Mouse (Mus musculus): ENCODE results near the gene Slc25a39.
"Not testable (repeated sequence)": the region's sequence is repeated elsewhere in the genome, so short reads cannot be mapped to it uniquely, and the experiment has no call there.

Slc25a39 gene

DNA sequence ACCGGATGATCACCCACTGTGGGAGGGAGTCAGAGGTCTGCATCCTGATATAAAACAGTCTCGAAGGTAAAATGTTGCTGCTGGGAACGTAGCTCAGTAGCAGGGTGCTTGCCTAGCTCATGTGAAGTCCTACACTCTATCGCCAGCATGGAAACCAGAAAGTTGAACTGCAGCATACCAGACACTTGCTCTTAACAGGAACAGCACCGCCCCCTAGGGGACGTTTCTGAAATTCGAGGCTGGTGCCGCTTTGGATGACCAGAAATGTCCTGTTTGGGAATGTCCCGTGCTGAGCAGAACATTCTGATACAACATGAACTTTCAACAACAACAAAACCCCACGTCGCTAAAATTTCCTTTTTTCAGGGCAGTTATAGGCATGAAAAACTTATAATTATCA, 4.0 kb upstream of the Slc25a39 start:
- peak; percentile 88 for DNase-seq (ENCODE audit: inconsistent ontology term)

- DNase-seq (ENCODE audit: inconsistent ontology term), result no peak
Measured at GRCm38 (mm10) chr11:102411061-102411460, 3.3 kb upstream of the Slc25a39 start.

DNA sequence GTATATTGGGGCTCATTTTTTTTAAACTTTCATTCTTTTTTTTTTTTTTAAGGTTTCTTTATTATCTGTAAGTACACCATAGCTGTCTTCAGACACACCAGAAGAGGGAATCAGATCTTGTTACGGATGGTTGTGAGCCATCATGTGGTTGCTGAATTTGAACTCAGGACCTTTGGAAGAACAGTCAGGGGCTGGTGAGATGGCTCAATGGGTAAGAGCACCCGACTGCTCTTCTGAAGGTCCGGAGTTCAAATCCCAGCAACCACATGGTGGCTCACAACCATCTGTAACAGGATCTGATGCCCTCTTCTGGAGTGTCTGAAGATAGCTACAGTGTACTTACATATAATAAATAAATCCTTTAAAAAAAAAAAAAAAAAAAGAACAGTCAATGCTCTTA, 2.6 kb upstream of the Slc25a39 start:
- not testable (repeated sequence) for DNase-seq (ENCODE audit: inconsistent ontology term)

- DNase-seq (ENCODE audit: inconsistent ontology term), result no peak
Measured at GRCm38 (mm10) chr11:102409795-102410330, 2.1 kb upstream of the Slc25a39 start.

DNA sequence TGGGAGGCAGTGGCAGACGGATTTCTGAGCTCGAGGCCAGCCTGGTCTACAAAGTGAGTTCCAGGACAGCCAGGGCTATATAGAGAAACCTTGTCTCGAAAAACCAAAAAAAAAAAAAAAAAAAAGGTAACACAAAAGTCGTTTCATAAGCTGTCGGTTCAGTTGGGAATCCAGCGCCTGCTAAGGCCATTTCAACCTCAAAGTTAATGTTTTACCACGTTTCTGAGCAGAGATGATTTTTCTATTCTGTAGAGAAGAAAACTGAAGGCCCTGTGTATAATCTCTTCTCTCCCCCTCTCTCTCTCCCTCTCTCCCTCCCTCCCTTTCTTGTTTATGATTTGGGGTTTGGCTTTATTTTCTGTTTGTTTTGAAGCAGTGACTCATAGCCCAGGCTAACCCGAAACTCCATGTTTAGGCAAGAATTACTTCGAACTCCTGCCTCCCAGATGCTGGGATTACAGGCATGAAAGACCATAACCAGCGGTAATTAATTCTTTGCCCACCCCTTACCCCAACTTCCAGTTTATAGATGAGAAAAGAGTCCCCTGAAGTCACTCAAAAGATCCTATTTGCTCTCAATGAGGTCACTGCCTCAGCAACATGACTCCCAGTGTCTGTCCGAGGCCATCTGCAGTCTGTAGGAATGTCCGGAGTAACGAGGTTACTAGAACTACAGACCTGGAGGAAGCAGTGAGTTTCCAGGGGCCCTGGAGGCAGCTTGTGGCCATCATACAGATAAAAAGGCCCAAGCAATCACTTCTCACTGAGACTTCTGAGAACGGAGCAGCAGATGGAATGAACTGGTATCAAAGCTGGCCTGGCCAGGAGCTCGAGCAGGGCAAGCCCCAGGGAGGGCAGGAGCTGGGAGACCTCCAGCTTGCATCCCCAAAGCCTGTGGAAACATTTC, 1.4 kb upstream of the Slc25a39 start:
- DNase-seq (ENCODE audit: inconsistent ontology term), result no peak

DNA sequence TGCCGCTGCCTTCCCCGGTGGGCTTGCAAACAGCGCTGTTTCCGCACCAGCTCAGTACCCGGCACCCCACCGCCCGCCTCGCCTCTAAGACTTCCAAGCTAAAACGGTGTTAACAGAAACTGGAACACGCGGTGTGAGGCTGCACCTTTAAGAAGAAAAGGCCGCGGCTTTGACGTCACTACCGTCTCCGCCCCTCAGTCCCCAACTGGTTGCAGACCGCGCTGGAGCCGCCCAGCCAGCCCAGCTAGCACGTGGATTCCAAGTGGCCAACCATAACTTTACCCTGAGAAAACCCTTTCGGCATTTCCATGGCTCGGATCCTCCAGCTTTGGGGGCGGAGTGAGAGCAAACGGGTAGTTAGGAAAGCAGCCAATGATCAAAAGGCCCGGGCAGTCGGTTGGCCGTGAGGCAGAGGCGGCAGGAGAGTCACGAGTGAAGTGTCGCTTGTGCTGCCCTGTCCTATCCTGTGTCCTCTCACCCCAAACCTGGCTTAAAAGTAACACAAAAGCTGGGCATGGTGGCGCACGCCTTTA, 664 bp upstream of the Slc25a39 start:
- DNase-seq (ENCODE audit: inconsistent ontology term), result peak; percentile 99

DNA sequence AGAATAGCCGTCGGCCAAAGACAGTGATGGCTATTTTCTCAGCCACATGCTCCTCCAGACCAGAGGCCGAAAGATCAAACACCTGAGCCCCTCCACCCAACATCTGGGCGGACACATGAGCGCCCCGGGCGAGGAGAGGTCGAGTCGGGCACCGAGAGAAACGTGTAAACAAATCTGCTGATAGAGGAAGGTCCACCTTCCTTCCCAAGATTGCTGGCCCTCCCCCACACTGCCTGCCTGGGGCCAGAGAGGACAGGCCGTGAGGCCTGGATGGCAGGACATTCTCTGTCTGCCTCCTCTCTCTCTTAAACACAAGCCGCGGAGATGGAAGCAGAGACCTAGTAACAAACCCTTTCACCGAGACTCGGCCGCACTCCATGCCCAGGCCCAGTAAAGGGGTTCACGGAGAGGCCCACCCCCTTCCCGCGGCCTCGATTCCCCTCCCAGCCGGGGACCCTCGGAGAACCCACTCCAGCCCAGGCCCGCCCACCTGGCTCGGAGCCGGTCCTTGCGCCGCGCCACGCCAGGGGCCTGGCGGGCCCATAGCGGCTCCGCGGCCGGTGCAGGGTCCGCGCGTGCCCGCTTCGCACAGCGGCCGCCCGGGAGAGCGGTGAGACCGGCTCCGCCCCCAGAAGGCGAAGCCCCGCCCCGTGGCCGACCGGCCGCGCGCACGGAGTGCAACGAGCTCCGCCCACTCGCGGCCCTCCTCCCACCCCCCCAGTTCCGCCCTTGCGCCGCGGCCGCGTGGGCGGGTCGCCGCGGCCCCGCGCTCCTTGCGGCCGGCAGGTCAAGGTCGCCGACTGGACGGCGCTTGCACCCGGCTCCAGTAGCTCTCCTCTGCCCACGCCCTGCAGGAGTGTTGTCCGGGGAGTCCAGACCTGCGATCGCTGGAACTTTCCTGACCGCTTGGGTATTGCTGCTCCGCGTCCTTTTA, 579 bp downstream of the Slc25a39 start:
- peak; percentile 96 for DNase-seq (ENCODE audit: inconsistent ontology term)

GRCm38 (mm10) chr11:102406401-102406800, 1.3 kb downstream of the Slc25a39 start:
- no peak for DNase-seq (ENCODE audit: inconsistent ontology term)

GRCm38 (mm10) chr11:102405544-102406285, 2.0 kb downstream of the Slc25a39 start:
- DNase-seq (ENCODE audit: inconsistent ontology term), result no peak

- no peak for DNase-seq (ENCODE audit: inconsistent ontology term)
Measured at GRCm38 (mm10) chr11:102404161-102405010, 3.4 kb downstream of the Slc25a39 start.

DNA sequence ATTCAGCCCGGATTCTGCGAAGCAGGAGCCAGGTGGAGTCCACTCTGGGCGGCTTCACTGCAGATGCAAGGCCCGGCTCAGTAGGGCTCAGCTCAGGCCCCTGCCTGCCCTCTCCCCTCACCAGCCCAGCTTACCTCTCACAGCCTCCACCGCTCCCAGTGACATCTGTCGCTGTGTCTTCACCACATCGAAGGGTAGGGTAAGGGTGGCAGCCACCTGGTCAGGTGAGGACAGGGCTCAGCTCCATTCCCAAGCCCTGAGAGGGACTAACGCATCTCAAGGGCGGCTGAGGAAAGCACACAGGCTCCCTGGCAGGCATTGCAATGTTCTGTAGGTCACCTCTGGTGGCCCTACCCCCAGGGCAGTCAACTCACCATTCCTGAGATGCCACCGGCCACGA, 4.1 kb downstream of the Slc25a39 start:
- no peak for DNase-seq (ENCODE audit: inconsistent ontology term)

- DNase-seq (ENCODE audit: inconsistent ontology term), result no peak
Measured at GRCm38 (mm10) chr11:102401898-102402500, 5.7 kb downstream of the Slc25a39 start.

GRCm38 (mm10) chr11:102400513-102401084, 7.1 kb downstream of the Slc25a39 start:
- DNase-seq (ENCODE audit: inconsistent ontology term), result no peak

DNA sequence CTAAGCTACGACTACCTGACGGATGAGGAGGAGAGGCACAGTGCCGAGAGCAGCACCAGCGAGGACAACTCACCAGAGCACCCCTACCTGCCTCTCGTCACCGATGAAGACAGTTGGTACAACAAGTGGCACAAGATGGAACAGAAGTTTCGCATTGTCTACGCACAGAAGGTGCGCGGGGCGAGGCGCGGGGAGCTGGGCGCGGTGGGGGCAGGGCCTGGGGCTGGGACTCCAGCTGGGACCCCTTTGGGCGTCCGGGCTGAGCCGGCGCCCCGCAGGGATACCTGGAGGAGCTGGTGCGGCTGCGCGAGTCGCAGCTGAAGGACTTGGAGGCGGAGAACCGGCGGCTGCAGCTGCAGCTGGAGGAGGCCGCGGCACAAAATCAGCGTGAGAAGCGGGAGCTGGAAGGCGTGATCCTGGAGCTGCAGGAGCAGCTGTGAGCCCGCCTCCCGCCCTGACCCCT, 8.1 kb downstream of the Slc25a39 start:
- DNase-seq (ENCODE audit: inconsistent ontology term), result no peak

GRCm38 (mm10) chr11:102399107-102399506, 8.6 kb downstream of the Slc25a39 start:
- no peak for DNase-seq (ENCODE audit: inconsistent ontology term)

GRCm38 (mm10) chr11:102398007-102398825, 9.5 kb downstream of the Slc25a39 start:
- DNase-seq (ENCODE audit: inconsistent ontology term), result no peak

DNA sequence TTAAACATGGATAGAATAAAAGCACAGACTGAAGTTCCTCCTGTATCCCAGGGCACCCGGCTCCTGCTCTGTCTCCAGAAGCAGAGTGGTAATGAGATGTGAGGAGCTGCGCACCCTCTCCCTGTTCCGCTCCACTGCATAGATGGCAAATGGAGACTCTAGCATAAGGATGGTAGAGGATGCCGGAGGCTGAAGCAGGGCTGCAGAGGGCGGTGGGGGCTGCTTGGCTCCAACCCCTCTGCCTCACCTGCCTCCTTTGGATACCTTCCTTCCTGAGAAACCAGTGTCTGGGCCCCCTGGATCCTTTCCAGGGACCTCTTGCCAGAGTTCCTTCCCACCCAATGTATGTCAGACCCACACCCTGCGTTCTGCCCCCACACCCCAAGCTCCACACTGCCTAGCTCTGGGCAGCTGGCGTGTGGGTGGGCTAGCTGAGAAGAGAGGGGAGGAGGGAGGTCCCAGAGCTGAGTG, 11.0 kb downstream of the Slc25a39 start:
- DNase-seq (ENCODE audit: inconsistent ontology term), result no peak

GRCm38 (mm10) chr11:102396263-102396662, 11.5 kb downstream of the Slc25a39 start:
- DNase-seq (ENCODE audit: inconsistent ontology term), result no peak

Measured in Muller cell, postnatal 12 days (primary cell).